Comparison of ENCODE assay signal across 23 mouse cellular contexts in the genomic region with DNA sequence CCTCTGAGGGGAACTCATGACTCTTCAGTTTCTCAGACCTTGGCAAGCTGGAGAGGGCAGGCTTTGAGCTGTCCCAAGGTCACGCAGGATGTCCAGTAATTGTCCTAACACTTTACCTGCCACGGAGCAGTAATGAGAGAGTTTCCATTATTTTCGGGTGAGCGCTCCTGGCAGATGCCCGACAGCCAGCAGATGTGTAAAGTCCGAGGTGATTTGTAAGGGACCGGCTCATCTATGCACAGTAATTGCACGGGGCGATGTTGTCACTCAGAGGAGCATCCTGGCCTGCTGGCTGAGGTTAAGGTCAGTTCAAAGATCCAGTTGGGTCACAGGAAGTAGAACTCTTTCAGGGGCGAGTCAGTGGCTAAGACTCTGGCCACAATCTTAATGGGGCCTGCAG. TPM values are rescaled to one million over a fixed set of nuclear protein-coding genes. Genes with fewer than 3 reads are reported as not detected.
DNase-seq lines count a peak whose midpoint lies in the region; ATAC-seq and TF ChIP-seq lines count a peak whose summit lies in the region.
"Had no signal": no experiment of that assay in that cellular context is flagged by ENCODE, and none has a peak within 500 bp of the region (broad histone marks: within the 10 kb centered on the region; RNA-seq: fewer than 3 reads in every experiment).

No protein-coding gene starts in this region.

- no peak for TF ChIP-seq CTCF in liver, adult 2 months (IDR thresholded peaks at IDR 0.05; ENCODE audit: low read depth, low read length)

- no peak for ATAC-seq in kidney, embryonic 15.5 days (replicated peaks; ENCODE audit: low FRiP score)
- ATAC-seq in liver, embryonic 11.5 days (replicated peaks; ENCODE audit: low FRiP score), result no peak
- ATAC-seq: forebrain, embryonic 15.5 days had no signal

- WGBS in kidney, embryonic 15.5 days, result 34% methylated on average over 10 of the region's 10 CpGs
- WGBS in liver, adult 2 months, result 74% methylated on average over 10 of the region's 10 CpGs
- 84% methylated on average over 10 of the region's 10 CpGs for WGBS in liver, embryonic 11.5 days
- WGBS in embryonic facial prominence, embryonic 10.5 days, result 76% methylated on average over 10 of the region's 10 CpGs

- peak; percentile 17 for DNase-seq in adrenal gland, adult 2 months
- DNase-seq in adrenal gland, postnatal 14 days, result no peak
- peak; percentile 13 for DNase-seq in kidney, adult 18-20 months
- DNase-seq in liver, adult 2 months (ENCODE audit: extremely low read depth, low read depth, low spot score), result peak; percentile 54
- DNase-seq in liver, embryonic 11.5 days (ENCODE audit: low spot score), result no peak
- no peak for DNase-seq in embryonic facial prominence, embryonic 10.5 days (ENCODE audit: low spot score)
- DNase-seq: cerebellum, adult 11 months; cerebellum, adult 8-10 months; cerebellum, postnatal 14 days; embryo, embryonic 11 days; gastrocnemius, postnatal 10 days; heart, postnatal 36 days had no signal

- H3K9me3 ChIP-seq in kidney, embryonic 15.5 days (replicated peaks), result no peaks in the 10 kb centered on the region
- H3K9me3 ChIP-seq in liver, embryonic 11.5 days (ENCODE audit: control insufficient read depth, low read length), result no peaks in the 10 kb centered on the region
- no peaks in the 10 kb centered on the region for H3K9me3 ChIP-seq in embryonic facial prominence, embryonic 10.5 days
- H3K9me3 ChIP-seq: embryonic facial prominence, embryonic 12.5 days; forebrain, embryonic 15.5 days; heart, embryonic 13.5 days; hindbrain, embryonic 15.5 days had no signal

- H3K36me3 ChIP-seq in kidney, embryonic 15.5 days, result no peaks in the 10 kb centered on the region
- H3K36me3 ChIP-seq in liver, adult 2 months (ENCODE audit: control insufficient read depth, insufficient read depth, low read length), result no peaks in the 10 kb centered on the region
- no peaks in the 10 kb centered on the region for H3K36me3 ChIP-seq in liver, embryonic 11.5 days (ENCODE audit: control insufficient read depth, insufficient read depth, low read length)
- no peaks in the 10 kb centered on the region for H3K36me3 ChIP-seq in embryonic facial prominence, embryonic 10.5 days (replicated peaks)
- H3K36me3 ChIP-seq: embryonic facial prominence, embryonic 12.5 days; forebrain, embryonic 15.5 days; heart, embryonic 13.5 days; hindbrain, embryonic 15.5 days had no signal

- 0 out of 2 replicates have a peak, but pooled peaks cover 7% of the 10 kb centered on the region for H3K4me1 ChIP-seq in kidney, embryonic 15.5 days
- no peaks in the 10 kb centered on the region; the same call in 1 of the 2 replicates for H3K4me1 ChIP-seq in liver, adult 2 months (ENCODE audit: control insufficient read depth, insufficient read depth, low read length)
- no peaks in the 10 kb centered on the region for H3K4me1 ChIP-seq in liver, embryonic 11.5 days (replicated peaks; ENCODE audit: control insufficient read depth, insufficient read depth, low read length)
- H3K4me1 ChIP-seq in embryonic facial prominence, embryonic 10.5 days, result no peaks in the 10 kb centered on the region
- H3K4me1 ChIP-seq: embryonic facial prominence, embryonic 12.5 days; forebrain, embryonic 15.5 days; hindbrain, embryonic 15.5 days had no signal

- H3K4me2 ChIP-seq in kidney, embryonic 15.5 days, result no peak overlapping the region
- H3K4me2 ChIP-seq in liver, embryonic 11.5 days, result no peak overlapping the region
- H3K4me2 ChIP-seq: embryonic facial prominence, embryonic 12.5 days; forebrain, embryonic 15.5 days; heart, embryonic 13.5 days; hindbrain, embryonic 15.5 days had no signal

- no peaks in the 10 kb centered on the region for H3K79me2 ChIP-seq in liver, adult 2 months (ENCODE audit: control insufficient read depth, insufficient read depth, low read length)

- no peak for TF ChIP-seq POLR2A in liver, adult 2 months (IDR thresholded peaks at IDR 0.05; ENCODE audit: extremely low read depth, insufficient read depth, low read length)

- H3K9ac ChIP-seq in kidney, embryonic 15.5 days, result no peak overlapping the region
- H3K9ac ChIP-seq in liver, adult 2 months (ENCODE audit: low read depth, low read length), result no peak overlapping the region
- H3K9ac ChIP-seq in liver, embryonic 11.5 days (ENCODE audit: low read depth, low read length), result no peak overlapping the region
- H3K9ac ChIP-seq: embryonic facial prominence, embryonic 12.5 days; forebrain, embryonic 15.5 days; heart, embryonic 13.5 days; hindbrain, embryonic 15.5 days had no signal

- no peak overlapping the region for H3K27ac ChIP-seq in kidney, embryonic 15.5 days
- H3K27ac ChIP-seq in liver, adult 2 months (replicated peaks; ENCODE audit: insufficient read depth, low read depth, low read length), result no peak overlapping the region
- H3K27ac ChIP-seq in liver, embryonic 11.5 days (ENCODE audit: low read depth, low read length), result no peak overlapping the region
- no peak overlapping the region for H3K27ac ChIP-seq in embryonic facial prominence, embryonic 10.5 days (replicated peaks)
- H3K27ac ChIP-seq: embryonic facial prominence, embryonic 12.5 days; forebrain, embryonic 15.5 days; heart, embryonic 13.5 days; hindbrain, embryonic 15.5 days had no signal

- H3K4me3 ChIP-seq in kidney, embryonic 15.5 days (replicated peaks), result no peak overlapping the region
- no peak overlapping the region for H3K4me3 ChIP-seq in liver, adult 2 months (ENCODE audit: insufficient read depth, low read depth, low read length)
- H3K4me3 ChIP-seq in liver, embryonic 11.5 days (ENCODE audit: low read depth, low read length), result no peak overlapping the region
- H3K4me3 ChIP-seq in embryonic facial prominence, embryonic 10.5 days, result no peak overlapping the region
- H3K4me3 ChIP-seq: embryonic facial prominence, embryonic 12.5 days; forebrain, embryonic 15.5 days; heart, embryonic 13.5 days; hindbrain, embryonic 15.5 days had no signal

- H3K27me3 ChIP-seq in kidney, embryonic 15.5 days, result no peaks in the 10 kb centered on the region
- no peaks in the 10 kb centered on the region for H3K27me3 ChIP-seq in liver, adult 2 months (ENCODE audit: control insufficient read depth, insufficient read depth, low read length)
- no peaks in the 10 kb centered on the region for H3K27me3 ChIP-seq in liver, embryonic 11.5 days (replicated peaks; ENCODE audit: control insufficient read depth, insufficient read depth, low read length)
- peaks cover 23% of the 10 kb centered on the region for H3K27me3 ChIP-seq in embryonic facial prominence, embryonic 10.5 days (replicated peaks; ENCODE audit: low read depth, poor library complexity, severe bottlenecking)
- H3K27me3 ChIP-seq: embryonic facial prominence, embryonic 12.5 days; forebrain, embryonic 15.5 days; heart, embryonic 13.5 days; hindbrain, embryonic 15.5 days had no signal

RNA-seq across cellular contexts. Expression of a gene that starts 13.7 kb away (rescaled TPM):
- 10 to 100 TPM; 23.0 to 25.2 TPM for total RNA-seq in adrenal gland, adult 2 months (2021)
- polyA plus RNA-seq in adrenal gland, adult 2 months (2012; rRNA removed), result 27.8 and 38.6 TPM in 2 replicates
- total RNA-seq in adrenal gland, postnatal 14 days (2021), result 18.1 and 18.6 TPM in 2 replicates
- 22.3 and 22.5 TPM in 2 replicates for polyA plus RNA-seq in kidney, embryonic 15.5 days (2015; fragmentation: Nextera tagmentation; extraction: Ambion mirVana)
- 55.4 and 60.2 TPM in 2 replicates for total RNA-seq in liver, adult 2 months (2014; rRNA removed)
- polyA plus RNA-seq in liver, adult 2 months (2012; rRNA removed), result 137 and 166 TPM in 2 replicates
- polyA plus RNA-seq in liver, embryonic 11.5 days (2014; fragmentation: Nextera tagmentation; extraction: Ambion mirVana), result 15.8 TPM in 2 replicates
- 15.5 TPM in 2 replicates for polyA plus RNA-seq in embryonic facial prominence, embryonic 10.5 days (2016; fragmentation: Nextera tagmentation; extraction: Ambion mirVana)

RNA-seq across cellular contexts. Expression of a gene that starts 24.7 kb away (rescaled TPM):
- not detected for total RNA-seq in adrenal gland, adult 2 months (2021)
- polyA plus RNA-seq in adrenal gland, adult 2 months (2012; rRNA removed), result not detected in 2 replicates
- not detected in 2 replicates for total RNA-seq in adrenal gland, postnatal 14 days (2021)
- not detected in 2 replicates for polyA plus RNA-seq in kidney, embryonic 15.5 days (2015; fragmentation: Nextera tagmentation; extraction: Ambion mirVana)
- not detected in 2 replicates for total RNA-seq in liver, adult 2 months (2014; rRNA removed)
- 0.04 TPM in 1 of 2 replicates, not detected in the other for polyA plus RNA-seq in liver, adult 2 months (2012; rRNA removed)
- polyA plus RNA-seq in liver, embryonic 11.5 days (2014; fragmentation: Nextera tagmentation; extraction: Ambion mirVana), result not detected in 2 replicates
- 0.15 and 0.19 TPM in 2 replicates for polyA plus RNA-seq in embryonic facial prominence, embryonic 10.5 days (2016; fragmentation: Nextera tagmentation; extraction: Ambion mirVana)
- total RNA-seq: adrenal gland, adult 18-20 months; adrenal gland, postnatal 36 days; gastrocnemius, postnatal 10 days; heart, adult 8-10 months; heart, postnatal 36 days had no signal
- polyA plus RNA-seq: C2C12; forebrain, embryonic 11.5 days; heart, embryonic 13.5 days; heart, postnatal 0 days had no signal

RNA-seq across cellular contexts. Expression of a gene that starts 48.0 kb away (rescaled TPM):
- 100 to 1,000 TPM in 1 of 2 experiments, 10 to 100 TPM in 1; 99.3 to 144 TPM for total RNA-seq in adrenal gland, adult 2 months (2021)
- 87.9 and 111 TPM in 2 replicates for polyA plus RNA-seq in adrenal gland, adult 2 months (2012; rRNA removed)
- 88.1 and 96.2 TPM in 2 replicates for total RNA-seq in adrenal gland, postnatal 14 days (2021)
- 166 and 167 TPM in 2 replicates for polyA plus RNA-seq in kidney, embryonic 15.5 days (2015; fragmentation: Nextera tagmentation; extraction: Ambion mirVana)
- 1,118 and 1,626 TPM in 2 replicates for total RNA-seq in liver, adult 2 months (2014; rRNA removed)
- 1,069 and 1,820 TPM in 2 replicates for polyA plus RNA-seq in liver, adult 2 months (2012; rRNA removed)
- polyA plus RNA-seq in liver, embryonic 11.5 days (2014; fragmentation: Nextera tagmentation; extraction: Ambion mirVana), result 157 and 179 TPM in 2 replicates
- polyA plus RNA-seq in embryonic facial prominence, embryonic 10.5 days (2016; fragmentation: Nextera tagmentation; extraction: Ambion mirVana), result 121 and 127 TPM in 2 replicates

Comparison
In these comparisons a context has a peak if more than half of its experiments do, and no peak if none do; other contexts are left out.
1. DNase-seq: peak in adrenal gland, adult 2 months (single experiment), kidney, adult 18-20 months (single experiment) and liver, adult 2 months (single experiment); none in adrenal gland, postnatal 14 days (single experiment), liver, embryonic 11.5 days (single experiment) and embryonic facial prominence, embryonic 10.5 days (single experiment).